Mouse (Mus musculus) B cell, adult 2 months (primary cell): ENCODE results near the gene Ina.

Experiments used
- DNase-seq, 2 experiments: peaks; one replicate each; pipeline ENCODE4 v3.0.0; 2022

Ina gene

GRCm38 (mm10) chr19:47016487-47016886, 2.0 kb downstream of the Ina start:
- DNase-seq = peak; percentile 60 to 63

GRCm38 (mm10) chr19:47017831-47018230, 3.3 kb downstream of the Ina start:
- DNase-seq = no peak

GRCm38 (mm10) chr19:47018330-47018729, 3.8 kb downstream of the Ina start:
- DNase-seq = no peak

- no peak for DNase-seq
Observed at GRCm38 (mm10) chr19:47019326-47019725, 4.8 kb downstream of the Ina start.

GRCm38 (mm10) chr19:47022709-47023108, 8.2 kb downstream of the Ina start:
- no peak for DNase-seq

GRCm38 (mm10) chr19:47023546-47023945, 9.0 kb downstream of the Ina start:
- no peak for DNase-seq

- no peak for DNase-seq
Observed at GRCm38 (mm10) chr19:47024954-47025353, 10.5 kb downstream of the Ina start.

GRCm38 (mm10) chr19:47026513-47026912, 12.0 kb downstream of the Ina start:
- no peak for DNase-seq

GRCm38 (mm10) chr19:47029796-47030195, 15.3 kb downstream of the Ina start:
- DNase-seq = no peak

- DNase-seq = no peak
Observed at GRCm38 (mm10) chr19:47031770-47032169, 17.3 kb downstream of the Ina start.

- DNase-seq = no peak
Observed at GRCm38 (mm10) chr19:47034916-47035315, 20.4 kb downstream of the Ina start.

GRCm38 (mm10) chr19:47036596-47036995, 22.1 kb downstream of the Ina start:
- no peak for DNase-seq

- DNase-seq = no peak
Observed at GRCm38 (mm10) chr19:47040720-47041473, 26.4 kb downstream of the Ina start.

- DNase-seq = no peak
Observed at GRCm38 (mm10) chr19:47043608-47044007, 29.1 kb downstream of the Ina start.

GRCm38 (mm10) chr19:47046343-47046742, 31.8 kb downstream of the Ina start:
- DNase-seq = no peak

GRCm38 (mm10) chr19:47047236-47047833, 32.8 kb downstream of the Ina start:
- no peak for DNase-seq

GRCm38 (mm10) chr19:47049061-47049460, 34.6 kb downstream of the Ina start:
- DNase-seq = no peak

- DNase-seq = no peak
Observed at GRCm38 (mm10) chr19:47049840-47050239, 35.3 kb downstream of the Ina start.

GRCm38 (mm10) chr19:47050271-47051032, 36.0 kb downstream of the Ina start, which contains the start of gene Pcgf6:
Gene Pcgf6, minus strand, starts transcription at chr19:47050906.
- DNase-seq = peak; percentile 87

- DNase-seq = no peak
Observed at GRCm38 (mm10) chr19:47052927-47053326, 38.4 kb downstream of the Ina start.

GRCm38 (mm10) chr19:47053471-47053870, 39.0 kb downstream of the Ina start:
- DNase-seq = no peak

GRCm38 (mm10) chr19:47057684-47058083, 43.2 kb downstream of the Ina start:
- DNase-seq = no peak

GRCm38 (mm10) chr19:47065860-47066259, 51.4 kb downstream of the Ina start:
- DNase-seq = no peak
